Mouse (Mus musculus): ENCODE data around the gene Pigp.

The Pigp gene

GRCm38 (mm10) chr16:94317752-94318151 is 53.9 kb downstream of the Pigp start:
- DNase-seq (ENCODE audit: low spot score): no peak

DNA sequence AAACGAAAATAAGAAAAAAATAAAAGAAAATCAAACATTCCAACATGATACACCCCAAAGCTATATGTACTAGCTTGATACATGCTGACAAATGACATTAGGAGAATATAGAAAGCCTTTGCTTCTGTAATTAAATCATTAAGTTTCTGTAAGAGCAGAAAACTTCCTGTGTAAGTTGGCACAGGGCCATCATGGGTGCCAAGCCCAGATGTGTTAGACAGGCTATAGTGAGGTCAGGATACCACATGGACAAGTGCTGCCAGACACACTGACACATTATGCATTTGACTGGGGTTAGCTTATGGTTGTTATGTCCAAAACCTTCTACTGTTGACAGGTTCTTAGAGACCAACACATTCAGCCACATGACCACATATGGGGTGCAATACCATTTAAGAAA is 56.4 kb downstream of the Pigp start:
- no peak for DNase-seq (ENCODE audit: low spot score)

- DNase-seq (ENCODE audit: low spot score): no peak
Observed at GRCm38 (mm10) chr16:94314626-94315025, 57.0 kb downstream of the Pigp start.

DNA sequence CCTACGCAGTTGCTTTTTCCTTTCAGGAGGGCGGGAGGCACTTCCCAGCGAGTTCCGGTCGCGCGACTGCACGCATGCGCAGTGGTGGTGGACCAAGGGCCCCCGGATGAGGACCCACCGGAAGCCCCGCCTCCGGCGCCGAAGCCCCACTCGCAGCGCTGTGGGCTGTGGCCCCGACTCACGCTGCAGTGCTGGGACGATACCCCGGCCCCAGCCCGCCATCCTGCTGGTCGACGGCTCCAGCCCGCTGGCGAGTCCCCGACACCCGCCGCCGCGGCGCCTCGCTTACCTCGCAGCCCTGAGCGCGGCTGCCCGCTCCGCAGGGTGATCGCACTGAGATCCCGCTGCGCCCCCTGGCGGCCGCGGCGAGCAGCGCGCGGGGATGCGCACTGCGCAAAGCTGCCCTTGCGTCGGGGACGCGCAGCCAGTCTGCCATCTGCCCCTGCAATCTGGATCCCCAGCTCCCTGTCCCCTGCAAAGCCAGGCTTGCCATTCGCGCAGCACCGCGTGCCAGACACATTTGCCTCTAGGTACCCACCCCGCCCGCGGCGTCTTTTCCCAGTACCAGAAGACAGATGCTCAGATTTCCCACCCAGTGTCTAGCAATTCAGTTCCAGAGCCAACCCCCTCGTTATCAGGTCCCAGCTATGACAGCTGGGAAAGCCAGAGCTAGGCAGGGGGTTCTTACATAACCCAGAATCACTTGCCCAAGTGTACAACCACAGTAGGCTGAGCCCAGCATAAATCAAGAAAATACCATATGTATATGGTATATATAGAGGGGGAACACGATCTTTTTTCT is 58.2 kb downstream of the Pigp start, which contains the start of gene Hlcs:
Gene Hlcs (minus strand): TSS at position 343 of the 802 bp plus-strand sequence.
- peak; percentile 94 for DNase-seq (ENCODE audit: low spot score)

GRCm38 (mm10) chr16:94312663-94313228 is 58.9 kb downstream of the Pigp start:
- DNase-seq (ENCODE audit: low spot score): peak; percentile 86

DNA sequence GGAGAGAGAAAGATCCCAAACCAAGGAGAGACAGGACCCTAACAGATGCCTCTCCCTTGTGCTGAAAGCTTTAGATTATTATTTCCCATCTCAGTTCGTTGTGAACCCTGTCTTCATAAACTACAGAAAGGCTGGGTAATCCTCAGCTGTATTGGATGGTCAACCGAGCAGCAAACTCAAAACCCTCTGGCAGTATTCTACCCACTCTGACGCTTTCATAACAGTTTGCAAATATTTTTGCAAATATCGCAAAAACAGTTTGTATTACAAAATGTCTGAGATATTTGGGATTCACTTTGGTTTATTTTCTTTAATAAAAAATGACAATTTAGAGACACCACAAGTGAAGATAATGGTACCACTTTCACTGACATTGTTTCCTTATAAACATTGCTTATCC is 59.7 kb downstream of the Pigp start:
- no peak for DNase-seq (ENCODE audit: low spot score)

GRCm38 (mm10) chr16:94311416-94311815 is 60.2 kb downstream of the Pigp start:
- no peak for DNase-seq (ENCODE audit: low spot score)

DNA sequence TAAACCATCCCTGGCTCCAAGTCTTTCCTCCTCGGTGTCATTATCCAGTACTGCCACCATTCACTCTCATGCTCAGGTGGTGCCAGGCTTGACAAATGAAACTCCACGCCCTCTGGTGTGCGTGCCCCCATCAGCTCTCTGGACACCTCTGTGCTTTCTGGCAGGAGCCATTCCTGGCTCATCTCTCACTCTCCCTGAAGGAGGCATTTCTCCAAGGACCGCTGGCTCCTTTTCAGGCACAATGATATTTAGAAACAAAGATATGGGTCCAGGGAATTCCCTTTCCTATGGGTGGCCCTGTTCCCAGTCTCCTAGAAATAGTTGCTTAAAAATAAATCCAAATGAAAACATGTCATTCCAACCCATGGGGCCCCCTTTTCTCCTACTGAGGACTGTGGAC is 62.6 kb downstream of the Pigp start:
- no peak for DNase-seq (ENCODE audit: low spot score)
